In the genomic region with DNA sequence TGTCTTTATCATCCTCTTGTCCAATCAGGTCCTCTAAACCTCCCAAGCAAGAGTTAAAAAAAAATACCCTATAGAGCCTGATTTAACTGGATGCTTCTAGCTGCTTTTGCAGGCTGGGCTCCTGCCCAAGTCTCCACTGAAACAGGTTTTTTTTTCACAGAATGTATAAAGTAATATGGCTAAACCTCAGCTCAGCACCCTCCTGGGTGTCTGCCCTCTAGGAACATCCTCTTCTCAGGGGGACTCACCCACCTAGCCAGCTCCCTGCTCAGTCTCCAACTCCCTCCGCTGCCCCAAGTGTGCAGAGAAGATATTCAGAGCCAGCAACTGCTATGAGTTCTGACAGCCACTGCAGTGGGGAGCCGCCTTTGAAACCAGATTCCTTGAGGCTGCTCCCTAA, we compare ENCODE assay signal across 17 mouse cellular contexts. TPM values are rescaled to one million over a fixed set of nuclear protein-coding genes. Genes with fewer than 3 reads are reported as not detected.
"Had no signal": no experiment of that assay in that cellular context is flagged by ENCODE, and none has a peak within 500 bp of the region (broad histone marks: within the 10 kb centered on the region; RNA-seq: fewer than 3 reads in every experiment).

No protein-coding gene starts in this region.

- H3K27me3 ChIP-seq: midbrain, embryonic 15.5 days had no signal

- H3K9ac ChIP-seq: liver, postnatal 0 days; lung, embryonic 15.5 days; midbrain, embryonic 13.5 days; midbrain, embryonic 15.5 days; neural tube, embryonic 12.5 days had no signal

- H3K36me3 ChIP-seq: lung, embryonic 15.5 days; midbrain, embryonic 13.5 days; midbrain, embryonic 15.5 days; neural tube, embryonic 12.5 days had no signal

- ATAC-seq: liver, postnatal 0 days; lung, postnatal 0 days; midbrain, embryonic 13.5 days; midbrain, embryonic 15.5 days had no signal

- DNase-seq: liver, postnatal 0 days; lung, adult 2 months; lung, postnatal 14 days; lung, postnatal 36 days; right cerebral cortex, postnatal 14 days; spleen, adult 18-20 months; thymus, adult 18-20 months; thymus, postnatal 14 days; thymus, postnatal 36 days had no signal

- H3K4me1 ChIP-seq: lung, embryonic 15.5 days had no signal

- H3K27ac ChIP-seq: lung, embryonic 15.5 days; macrophage; midbrain, embryonic 13.5 days; midbrain, embryonic 15.5 days; neural tube, embryonic 12.5 days had no signal

- H3K4me2 ChIP-seq: lung, embryonic 15.5 days; midbrain, embryonic 11.5 days; midbrain, embryonic 13.5 days; midbrain, embryonic 15.5 days; neural tube, embryonic 12.5 days had no signal

- H3K9me3 ChIP-seq: lung, embryonic 15.5 days; megakaryocyte, embryonic 14.5 days; midbrain, embryonic 13.5 days; midbrain, embryonic 15.5 days; neural tube, embryonic 12.5 days had no signal

- H3K4me3 ChIP-seq: lung, embryonic 15.5 days; megakaryocyte, embryonic 14.5 days; midbrain, embryonic 13.5 days; midbrain, embryonic 15.5 days; neural tube, embryonic 12.5 days had no signal

RNA-seq across cellular contexts. Expression of gene Rph3a, which starts 2.1 kb away (rescaled TPM):
- polyA plus RNA-seq: lung, adult 2 months; lung, postnatal 0 days; macrophage had no signal
